Mouse (Mus musculus) heart, adult 2 months (tissue): ENCODE data around the gene Ccdc62.

ENCODE experiments used
- EP300 ChIP-seq: fragments of 200-500 bp; IDR thresholded peaks from 2 replicates; pipeline ENCODE4 v1.6.1; 2011; ENCODE audit warnings: low read depth, low read length, control low read depth; ENCODE audit not compliant: insufficient read depth
- POLR2A ChIP-seq: fragments of 200-500 bp; IDR thresholded peaks from 2 replicates; pipeline ENCODE4 v1.6.1; 2011; ENCODE audit warnings: mild to moderate bottlenecking, low read depth, low read length, control low read depth; ENCODE audit not compliant: insufficient read depth

GRCm38 (mm10) chr5:123974616-123975111, 44.2 kb downstream of the Ccdc62 start:
- TF ChIP-seq POLR2A (no peak), EP300 (no peak)
